Mouse (Mus musculus) limb, embryonic 12.5 days (tissue): ENCODE results near the gene 4930518I15Rik. TPM values are rescaled to one million over a fixed set of nuclear protein-coding genes. Genes with fewer than 3 reads are reported as not detected.
A peak's percentile ranks its signal among the peaks of the same experiment; 100 is the strongest.

Source experiments
- ATAC-seq: fragments of 200-750 bp; cut with Nextera tagmentation; 2 replicates; pipeline ENCODE4 v1.8.0; 2017; ENCODE audit warnings: low read depth, moderate TSS enrichment; ENCODE audit not compliant: insufficient number of reproducible peaks, insufficient read depth, low FRiP score, low TSS enrichment
- H3K27ac ChIP-seq: fragments of 300-500 bp; sonication (generic); 2 replicates; pipeline ENCODE4 v1.5.1; 2016; ENCODE audit warnings: mild to moderate bottlenecking, moderate library complexity
- H3K27me3 ChIP-seq: fragments of 300-500 bp; sonication (generic); 2 replicates; pipeline ENCODE4 v1.6.1; 2016; ENCODE audit warnings: mild to moderate bottlenecking, moderate library complexity
- H3K36me3 ChIP-seq: fragments of 300-500 bp; sonication (generic); 2 replicates; pipeline ENCODE4 v1.6.1; 2016; ENCODE audit warnings: mild to moderate bottlenecking, moderate library complexity
- H3K4me1 ChIP-seq: fragments of 300-500 bp; sonication (generic); replicated peaks from 2 replicates; pipeline ENCODE4 v1.6.1; 2016
- H3K4me2 ChIP-seq: fragments of 300-500 bp; sonication (generic); 2 replicates; pipeline ENCODE4 v1.6.1; 2016; ENCODE audit warnings: mild to moderate bottlenecking, moderate library complexity
- H3K4me3 ChIP-seq: fragments of 300-500 bp; sonication (generic); replicated peaks from 2 replicates; pipeline ENCODE4 v1.5.1; 2016; ENCODE audit warnings: mild to moderate bottlenecking
- H3K9ac ChIP-seq: fragments of 300-500 bp; sonication (generic); replicated peaks from 2 replicates; pipeline ENCODE4 v1.6.1; 2016; ENCODE audit warnings: mild to moderate bottlenecking, moderate library complexity
- H3K9me3 ChIP-seq: fragments of 300-500 bp; sonication (generic); 2 replicates; pipeline ENCODE4 v1.6.1; 2016; ENCODE audit warnings: mild to moderate bottlenecking, moderate library complexity
- WGBS: fragments of 180-500 bp; shearing (Covaris S2); methylation state at CpG from one replicate; pipeline ENCODE4 v1.1.7; 2016; 5-methylcytosine and 5-hydroxymethylcytosine counted together
- polyA plus RNA-seq: library from polyadenylated mRNA; unstranded; fragments of >200 nt; fragmentation: Nextera tagmentation; extraction: Ambion mirVana; gene quantifications from 2 replicates; pipeline ENCODE4 v1.2.1, GENCODE M21; 2016

4930518I15Rik gene
- polyA plus RNA-seq, 1 experiment from 2014 or later, result 12.5 TPM

- H3K9ac ChIP-seq, result no peak overlapping the region
- peaks cover 52% of the 10 kb centered on the region for H3K36me3 ChIP-seq
- H3K27me3 ChIP-seq, result no peaks in the 10 kb centered on the region
- H3K4me1 ChIP-seq, result no peaks in the 10 kb centered on the region
- no peak overlapping the region for H3K4me3 ChIP-seq
- H3K9me3 ChIP-seq, result no peaks in the 10 kb centered on the region
- no peak overlapping the region for H3K4me2 ChIP-seq
- no peak overlapping the region for H3K27ac ChIP-seq
- 94% methylated on average over 4 of the region's 4 CpGs for WGBS
- no peak for ATAC-seq
Measured at GRCm38 (mm10) chr2:156874760-156875510, 17.2 kb upstream of the 4930518I15Rik start.

- H3K4me2 ChIP-seq, result no peak overlapping the region
- no peak overlapping the region for H3K27ac ChIP-seq
- H3K27me3 ChIP-seq, result no peaks in the 10 kb centered on the region
- peaks cover 60% of the 10 kb centered on the region for H3K36me3 ChIP-seq
- H3K9me3 ChIP-seq, result no peaks in the 10 kb centered on the region
- no peak overlapping the region for H3K4me3 ChIP-seq
- H3K9ac ChIP-seq, result no peak overlapping the region
- no peaks in the 10 kb centered on the region for H3K4me1 ChIP-seq
- 93% methylated on average over 8 of the region's 8 CpGs for WGBS
- no peak for ATAC-seq
Measured at GRCm38 (mm10) chr2:156874047-156874759, 16.5 kb upstream of the 4930518I15Rik start.

- no peak overlapping the region for H3K4me2 ChIP-seq
- H3K27ac ChIP-seq, result no peak overlapping the region
- H3K9ac ChIP-seq, result no peak overlapping the region
- H3K9me3 ChIP-seq, result no peaks in the 10 kb centered on the region
- H3K4me1 ChIP-seq, result no peaks in the 10 kb centered on the region
- no peak overlapping the region for H3K4me3 ChIP-seq
- H3K27me3 ChIP-seq, result no peaks in the 10 kb centered on the region
- peaks cover 65% of the 10 kb centered on the region for H3K36me3 ChIP-seq
- no peak for ATAC-seq
- 39% methylated on average over 5 of the region's 5 CpGs for WGBS
Measured at GRCm38 (mm10) chr2:156873629-156874028, 15.9 kb upstream of the 4930518I15Rik start.

DNA sequence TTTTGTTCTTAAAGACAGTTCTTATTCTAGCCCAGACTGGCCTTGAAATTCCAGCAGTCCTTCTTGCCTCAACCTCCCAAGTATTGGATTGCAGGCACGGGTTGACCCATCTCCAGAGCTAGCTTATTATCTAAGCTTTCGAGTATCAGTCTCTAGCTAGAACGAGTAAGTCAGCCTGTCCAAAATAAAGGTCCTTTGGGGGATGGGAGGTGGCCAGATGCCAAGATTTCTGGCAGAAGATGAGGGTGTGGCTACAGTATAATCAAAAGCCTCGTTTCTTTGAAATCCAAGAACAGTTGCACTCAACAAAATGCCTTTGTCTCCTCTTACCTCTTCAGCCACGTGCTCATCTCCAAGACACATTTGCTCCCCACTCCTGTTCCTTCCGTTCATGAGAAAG lies 12.8 kb upstream of the 4930518I15Rik start:
- Histone ChIP-seq H3K9me3 (no peaks in the 10 kb centered on the region), H3K9ac (no peak overlapping the region), H3K27me3 (no peaks in the 10 kb centered on the region), H3K27ac (no peak overlapping the region), H3K36me3 (peaks cover 96% of the 10 kb centered on the region), H3K4me3 (no peak overlapping the region), H3K4me1 (no peaks in the 10 kb centered on the region), H3K4me2 (no peak overlapping the region)
- 75% methylated on average over 6 of the region's 6 CpGs for WGBS
- no peak for ATAC-seq

DNA sequence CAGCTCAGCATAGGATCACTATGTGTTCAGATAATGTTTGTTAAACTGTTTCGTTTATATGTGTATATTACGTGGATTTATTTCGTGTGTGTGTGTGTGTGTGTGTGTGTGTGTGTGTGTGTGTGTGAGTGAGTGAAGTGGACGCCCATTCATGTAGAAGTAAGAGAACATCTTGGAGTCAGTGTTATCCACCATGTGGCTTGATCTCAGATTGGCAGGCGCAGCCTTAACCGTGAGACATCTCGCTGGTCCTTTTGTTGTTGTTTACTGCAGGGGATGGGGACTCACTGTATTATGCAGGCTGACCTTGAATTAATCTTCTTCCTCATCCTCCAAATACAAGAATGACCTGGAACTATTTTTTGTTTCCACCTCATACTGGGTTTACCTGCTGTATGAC lies 11.8 kb upstream of the 4930518I15Rik start:
- H3K9ac ChIP-seq, result no peak overlapping the region
- peaks cover 95% of the 10 kb centered on the region for H3K36me3 ChIP-seq
- H3K4me1 ChIP-seq, result peaks cover 1% of the 10 kb centered on the region
- no peak overlapping the region for H3K4me2 ChIP-seq
- no peak for ATAC-seq
- H3K4me3 ChIP-seq, result no peak overlapping the region
- H3K9me3 ChIP-seq, result no peaks in the 10 kb centered on the region
- H3K27me3 ChIP-seq, result no peaks in the 10 kb centered on the region
- no peak overlapping the region for H3K27ac ChIP-seq
- 94% methylated on average over 7 of the region's 7 CpGs for WGBS

GRCm38 (mm10) chr2:156868994-156869393 lies 11.2 kb upstream of the 4930518I15Rik start:
- H3K27me3 ChIP-seq, result no peaks in the 10 kb centered on the region
- no peak overlapping the region for H3K27ac ChIP-seq
- no peak for ATAC-seq
- H3K4me3 ChIP-seq, result no peak overlapping the region
- no peaks in the 10 kb centered on the region for H3K9me3 ChIP-seq
- peaks cover 7% of the 10 kb centered on the region for H3K4me1 ChIP-seq
- H3K4me2 ChIP-seq, result no peak overlapping the region
- WGBS, result 86% methylated on average over 8 of the region's 8 CpGs
- peaks cover 91% of the 10 kb centered on the region for H3K36me3 ChIP-seq
- no peak overlapping the region for H3K9ac ChIP-seq

GRCm38 (mm10) chr2:156864481-156864880 lies 6.7 kb upstream of the 4930518I15Rik start:
- Histone ChIP-seq H3K4me1 (peaks cover 20% of the 10 kb centered on the region), H3K27ac (no peak overlapping the region), H3K9ac (no peak overlapping the region; the same call in 1 of the 2 replicates), H3K36me3 (peaks cover 58% of the 10 kb centered on the region), H3K9me3 (no peaks in the 10 kb centered on the region), H3K27me3 (no peaks in the 10 kb centered on the region), H3K4me3 (peak overlapping the region; percentile 97), H3K4me2 (peak overlapping the region; percentile 75)
- WGBS, result 84% methylated on average over 3 of the region's 3 CpGs
- no peak for ATAC-seq

GRCm38 (mm10) chr2:156863487-156864160 lies 5.9 kb upstream of the 4930518I15Rik start:
- peaks cover 57% of the 10 kb centered on the region for H3K36me3 ChIP-seq
- no peak for ATAC-seq

GRCm38 (mm10) chr2:156862772-156863486 lies 5.2 kb upstream of the 4930518I15Rik start, which contains the start of gene Rab5if:
Gene Rab5if, plus strand, starts transcription at chr2:156863128.
- Histone ChIP-seq H3K27me3 (no peaks in the 10 kb centered on the region), H3K4me3 (peak within 1 kb of the TSS; percentile 97), H3K9ac (peak within 1 kb of the TSS; percentile 96), H3K36me3 (peaks cover 57% of the 10 kb centered on the region), H3K4me2 (peak within 1 kb of the TSS; percentile 75), H3K27ac (peak within 1 kb of the TSS; percentile 94), H3K9me3 (no peaks in the 10 kb centered on the region), H3K4me1 (peaks cover 20% of the 10 kb centered on the region)
- under 1% methylated on average over 95 of the region's 98 CpGs for WGBS
- peak; percentile 96 for ATAC-seq

More at GRCm38 (mm10) chr2:156863487-156864160, 5.9 kb upstream of the 4930518I15Rik start:
- Histone ChIP-seq H3K4me2 (peak overlapping the region; percentile 75), H3K27ac (peak overlapping the region; percentile 94), H3K9me3 (no peaks in the 10 kb centered on the region), H3K4me1 (peaks cover 20% of the 10 kb centered on the region), H3K27me3 (no peaks in the 10 kb centered on the region), H3K9ac (peak overlapping the region; percentile 96), H3K4me3 (peak overlapping the region; percentile 97)
- 2% methylated on average over 28 of the region's 28 CpGs for WGBS

DNA sequence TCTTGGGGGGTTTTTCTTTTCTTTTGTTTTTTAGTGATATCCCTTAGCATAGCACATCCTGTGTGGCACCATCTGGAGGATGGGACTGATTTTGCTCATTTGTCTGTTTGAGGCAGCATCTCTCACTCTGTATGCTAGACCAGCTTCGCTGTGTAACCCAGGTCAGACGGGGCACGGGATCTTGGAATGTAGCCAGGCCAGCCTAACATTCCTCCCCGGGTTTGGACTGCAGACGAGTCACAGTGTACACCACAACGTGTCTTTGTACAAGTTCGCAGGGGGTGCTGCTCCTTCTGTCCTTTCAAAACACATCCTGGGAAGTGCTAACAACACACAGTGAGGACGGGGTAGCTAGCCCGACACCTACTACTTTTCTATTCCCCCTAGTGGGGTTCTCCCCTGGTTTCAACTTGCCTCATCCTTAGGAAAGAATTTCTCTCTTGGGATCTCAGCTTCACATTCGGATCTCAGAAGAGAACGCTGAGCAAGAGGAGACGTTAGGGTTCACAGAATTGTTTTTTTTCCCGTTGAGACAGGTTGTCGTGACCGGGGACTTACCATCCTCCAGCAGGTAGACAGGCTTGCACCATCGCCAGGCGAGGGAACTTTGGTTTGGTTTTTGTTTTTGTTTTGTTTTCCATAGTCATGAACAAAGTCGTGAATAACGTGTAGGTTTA lies 4.4 kb upstream of the 4930518I15Rik start:
- H3K9me3 ChIP-seq, result no peaks in the 10 kb centered on the region
- peak overlapping the region; percentile 94 for H3K27ac ChIP-seq
- H3K9ac ChIP-seq, result peak overlapping the region; percentile 75
- peaks cover 53% of the 10 kb centered on the region for H3K36me3 ChIP-seq
- under 1% methylated on average over 19 of the region's 19 CpGs for WGBS
- peaks cover 20% of the 10 kb centered on the region for H3K4me1 ChIP-seq
- H3K4me3 ChIP-seq, result peak overlapping the region; percentile 97
- peak overlapping the region; percentile 75 for H3K4me2 ChIP-seq
- H3K27me3 ChIP-seq, result no peaks in the 10 kb centered on the region
- ATAC-seq, result no peak; the same call in 1 of the 2 replicates
